Mouse (Mus musculus): ENCODE measurements at regions not wholly inside any gene's neighbourhood (a gene's known extent, or its start where the extent isn't known, plus 50 kb on each side); places are given as distances from the start of the nearest gene placed in this dataset.

- no peaks in the 10 kb centered on the region for H3K36me3 ChIP-seq
- ATAC-seq (ENCODE audit: low FRiP score, low read depth), result no peak
- H3K4me2 ChIP-seq (replicated peaks), result no peak overlapping the region
- no peak overlapping the region for H3K9ac ChIP-seq (replicated peaks)
- 0 out of 2 replicates have a peak, but pooled peaks cover 2% of the 10 kb centered on the region for H3K4me1 ChIP-seq
- H3K27me3 ChIP-seq, result peaks cover 8% of the 10 kb centered on the region
- no peak overlapping the region for H3K4me3 ChIP-seq
- 85% methylated on average over 5 of the region's 5 CpGs for WGBS
- H3K9me3 ChIP-seq, result no peaks in the 10 kb centered on the region
- no peak overlapping the region for H3K27ac ChIP-seq (replicated peaks)
These were observed 114.5 kb upstream of the Jun start for GRCm38 (mm10) chr4:95166503-95166902.

- peaks cover 8% of the 10 kb centered on the region for H3K27me3 ChIP-seq
- no peak overlapping the region for H3K4me2 ChIP-seq (replicated peaks)
- no peak overlapping the region for H3K27ac ChIP-seq (replicated peaks)
- 85% methylated on average over 1 of the region's 1 CpGs for WGBS
- no peak overlapping the region for H3K9ac ChIP-seq (replicated peaks)
- no peaks in the 10 kb centered on the region for H3K36me3 ChIP-seq
- H3K4me1 ChIP-seq, result no peaks in the 10 kb centered on the region
- no peak overlapping the region for H3K4me3 ChIP-seq
- ATAC-seq (ENCODE audit: low FRiP score, low read depth), result no peak
- no peaks in the 10 kb centered on the region for H3K9me3 ChIP-seq
These were observed 115.2 kb upstream of the Jun start for GRCm38 (mm10) chr4:95167216-95167615.

GRCm38 (mm10) chr4:95169702-95170101, 117.7 kb upstream of the Jun start:
- H3K36me3 ChIP-seq, result no peaks in the 10 kb centered on the region
- no peak for ATAC-seq (ENCODE audit: low FRiP score, low read depth)

GRCm38 (mm10) chr4:95177753-95178152, 125.7 kb upstream of the Jun start:
- H3K9ac ChIP-seq (replicated peaks), result no peak overlapping the region
- no peaks in the 10 kb centered on the region for H3K9me3 ChIP-seq
- H3K4me3 ChIP-seq, result no peak overlapping the region
- no peaks in the 10 kb centered on the region for H3K36me3 ChIP-seq
- no peak for ATAC-seq (ENCODE audit: low FRiP score, low read depth)
- no peak overlapping the region for H3K27ac ChIP-seq (replicated peaks)
- 88% methylated on average over 2 of the region's 2 CpGs for WGBS
- H3K4me1 ChIP-seq, result no peaks in the 10 kb centered on the region
- no peak overlapping the region for H3K4me2 ChIP-seq (replicated peaks)
- no peaks in the 10 kb centered on the region for H3K27me3 ChIP-seq

More at GRCm38 (mm10) chr4:95169702-95170101, 117.7 kb upstream of the Jun start:
- no peaks in the 10 kb centered on the region for H3K4me1 ChIP-seq
- no peak overlapping the region for H3K9ac ChIP-seq (replicated peaks)
- H3K27ac ChIP-seq (replicated peaks), result no peak overlapping the region
- no peaks in the 10 kb centered on the region for H3K9me3 ChIP-seq
- H3K27me3 ChIP-seq, result no peaks in the 10 kb centered on the region
- no peak overlapping the region for H3K4me2 ChIP-seq (replicated peaks)
- WGBS, result 75% methylated on average over 2 of the region's 2 CpGs
- no peak overlapping the region for H3K4me3 ChIP-seq

GRCm38 (mm10) chr4:95178467-95178866, 126.4 kb upstream of the Jun start:
- no peaks in the 10 kb centered on the region for H3K9me3 ChIP-seq
- no peak overlapping the region for H3K9ac ChIP-seq (replicated peaks)
- H3K36me3 ChIP-seq, result no peaks in the 10 kb centered on the region
- no peak for ATAC-seq (ENCODE audit: low FRiP score, low read depth)
- no peaks in the 10 kb centered on the region for H3K4me1 ChIP-seq
- no peak overlapping the region for H3K4me2 ChIP-seq (replicated peaks)
- H3K27me3 ChIP-seq, result no peaks in the 10 kb centered on the region
- WGBS, result 66% methylated on average over 3 of the region's 3 CpGs
- H3K4me3 ChIP-seq, result no peak overlapping the region
- no peak overlapping the region for H3K27ac ChIP-seq (replicated peaks)

GRCm38 (mm10) chr4:95178900-95179299, 126.9 kb upstream of the Jun start:
- H3K9ac ChIP-seq (replicated peaks), result no peak overlapping the region
- ATAC-seq (ENCODE audit: low FRiP score, low read depth), result no peak
- H3K9me3 ChIP-seq, result no peaks in the 10 kb centered on the region
- H3K36me3 ChIP-seq, result no peaks in the 10 kb centered on the region
- no peaks in the 10 kb centered on the region for H3K4me1 ChIP-seq
- 68% methylated on average over 8 of the region's 8 CpGs for WGBS
- H3K4me3 ChIP-seq, result no peak overlapping the region
- H3K4me2 ChIP-seq (replicated peaks), result no peak overlapping the region
- H3K27me3 ChIP-seq, result no peaks in the 10 kb centered on the region
- no peak overlapping the region for H3K27ac ChIP-seq (replicated peaks)

- Histone ChIP-seq H3K36me3 (no peaks in the 10 kb centered on the region), H3K27me3 (no peaks in the 10 kb centered on the region), H3K4me3 (no peak overlapping the region), H3K4me1 (peaks cover 5% of the 10 kb centered on the region), H3K9me3 (no peaks in the 10 kb centered on the region), H3K4me2 (replicated peaks) (no peak overlapping the region), H3K27ac (replicated peaks) (no peak overlapping the region), H3K9ac (replicated peaks) (no peak overlapping the region)
- no peak for ATAC-seq (ENCODE audit: low FRiP score, low read depth)
- WGBS, result 100% methylated on average over 5 of the region's 5 CpGs
These were observed 128.4 kb upstream of the Jun start for GRCm38 (mm10) chr4:95180446-95180845.

GRCm38 (mm10) chr4:95180999-95181398, 129.0 kb upstream of the Jun start:
- no peaks in the 10 kb centered on the region for H3K9me3 ChIP-seq
- no peak overlapping the region for H3K4me2 ChIP-seq (replicated peaks)
- ATAC-seq (ENCODE audit: low FRiP score, low read depth), result no peak
- H3K4me3 ChIP-seq, result no peak overlapping the region
- no peaks in the 10 kb centered on the region for H3K36me3 ChIP-seq
- no peak overlapping the region for H3K9ac ChIP-seq (replicated peaks)
- no peak overlapping the region for H3K27ac ChIP-seq (replicated peaks)
- peaks cover 11% of the 10 kb centered on the region for H3K4me1 ChIP-seq
- no peaks in the 10 kb centered on the region for H3K27me3 ChIP-seq

- no peak for ATAC-seq (ENCODE audit: low FRiP score, low read depth)
- no peak overlapping the region for H3K4me2 ChIP-seq (replicated peaks)
- WGBS, result 95% methylated on average over 4 of the region's 4 CpGs
- H3K36me3 ChIP-seq, result no peaks in the 10 kb centered on the region
- no peak overlapping the region for H3K4me3 ChIP-seq
- H3K9me3 ChIP-seq, result no peaks in the 10 kb centered on the region
- H3K4me1 ChIP-seq, result peaks cover 17% of the 10 kb centered on the region
- no peaks in the 10 kb centered on the region for H3K27me3 ChIP-seq
- no peak overlapping the region for H3K9ac ChIP-seq (replicated peaks)
- no peak overlapping the region for H3K27ac ChIP-seq (replicated peaks)
These were observed 132.2 kb upstream of the Jun start for GRCm38 (mm10) chr4:95184180-95184579.

GRCm38 (mm10) chr4:95185113-95185915, 133.3 kb upstream of the Jun start:
- 52% methylated on average over 14 of the region's 14 CpGs for WGBS
- Histone ChIP-seq H3K4me3 (no peak overlapping the region), H3K27me3 (no peaks in the 10 kb centered on the region), H3K9me3 (no peaks in the 10 kb centered on the region), H3K4me1 (peaks cover 17% of the 10 kb centered on the region), H3K4me2 (replicated peaks) (no peak overlapping the region), H3K36me3 (no peaks in the 10 kb centered on the region), H3K27ac (replicated peaks) (no peak overlapping the region), H3K9ac (replicated peaks) (no peak overlapping the region)
- peak; percentile 76 for ATAC-seq (ENCODE audit: low FRiP score, low read depth)

- ATAC-seq (ENCODE audit: low FRiP score, low read depth), result peak; percentile 51
- Histone ChIP-seq H3K9ac (replicated peaks) (no peak overlapping the region), H3K27ac (replicated peaks) (no peak overlapping the region), H3K4me3 (no peak overlapping the region), H3K4me1 (peaks cover 17% of the 10 kb centered on the region), H3K27me3 (no peaks in the 10 kb centered on the region), H3K9me3 (no peaks in the 10 kb centered on the region), H3K4me2 (replicated peaks) (no peak overlapping the region), H3K36me3 (no peaks in the 10 kb centered on the region)
- 76% methylated on average over 3 of the region's 3 CpGs for WGBS
These were observed 133.8 kb upstream of the Jun start for GRCm38 (mm10) chr4:95185916-95186200.

- no peak for ATAC-seq (ENCODE audit: low FRiP score, low read depth)
These were observed 136.1 kb upstream of the Jun start for GRCm38 (mm10) chr4:95188107-95188506.

More at GRCm38 (mm10) chr4:95188107-95188506, 136.1 kb upstream of the Jun start:
- no peaks in the 10 kb centered on the region for H3K36me3 ChIP-seq
- H3K4me2 ChIP-seq (replicated peaks), result no peak overlapping the region
- no peak overlapping the region for H3K9ac ChIP-seq (replicated peaks)
- H3K4me3 ChIP-seq, result no peak overlapping the region
- no peak overlapping the region for H3K27ac ChIP-seq (replicated peaks)
- peaks cover 17% of the 10 kb centered on the region for H3K4me1 ChIP-seq
- no peaks in the 10 kb centered on the region for H3K27me3 ChIP-seq
- no peaks in the 10 kb centered on the region for H3K9me3 ChIP-seq
- WGBS, result 88% methylated on average over 3 of the region's 3 CpGs

All from midbrain, embryonic 12.5 days (tissue).